Mouse (Mus musculus) right cerebral cortex, adult 18-20 months (tissue): ENCODE data around the gene Simc1.
"Not testable (repeated sequence)": the region's sequence is repeated elsewhere in the genome, so short reads cannot be mapped to it uniquely, and the experiment has no call there.

Experiments
- DNase-seq: peaks from one replicate; pipeline ENCODE4 v3.0.0; 2022; ENCODE audit warnings: mixed read lengths

Gene Simc1

GRCm38 (mm10) chr13:54503604-54504521, at the start of gene Simc1:
TSS of gene Simc1 (plus strand) at chr13:54503779.
- peak; percentile 61 for DNase-seq

- no peak for DNase-seq
Observed at GRCm38 (mm10) chr13:54457062-54457461, 46.5 kb upstream of the Simc1 start.

GRCm38 (mm10) chr13:54459282-54459681, 44.3 kb upstream of the Simc1 start:
- DNase-seq = no peak

GRCm38 (mm10) chr13:54468098-54469011, 35.2 kb upstream of the Simc1 start, which contains the start of gene Thoc3:
TSS of gene Thoc3 (minus strand) at chr13:54468849.
- peak; percentile 92 for DNase-seq

- DNase-seq = no peak
Observed at GRCm38 (mm10) chr13:54469012-54469354, 34.6 kb upstream of the Simc1 start.

GRCm38 (mm10) chr13:54471967-54472366, 31.6 kb upstream of the Simc1 start:
- DNase-seq = no peak

GRCm38 (mm10) chr13:54474996-54475395, 28.6 kb upstream of the Simc1 start:
- DNase-seq = no peak

- DNase-seq = no peak
Observed at GRCm38 (mm10) chr13:54475702-54476101, 27.9 kb upstream of the Simc1 start.

GRCm38 (mm10) chr13:54479286-54479685, 24.3 kb upstream of the Simc1 start:
- no peak for DNase-seq

GRCm38 (mm10) chr13:54481498-54481897, 22.1 kb upstream of the Simc1 start:
- no peak for DNase-seq

- DNase-seq = no peak
Observed at GRCm38 (mm10) chr13:54490411-54490810, 13.2 kb upstream of the Simc1 start.

- no peak for DNase-seq
Observed at GRCm38 (mm10) chr13:54491381-54491780, 12.2 kb upstream of the Simc1 start.

GRCm38 (mm10) chr13:54499551-54499950, 4.0 kb upstream of the Simc1 start:
- not testable (repeated sequence) for DNase-seq

GRCm38 (mm10) chr13:54501352-54501751, 2.2 kb upstream of the Simc1 start:
- DNase-seq = no peak

GRCm38 (mm10) chr13:54501957-54502690, 1.5 kb upstream of the Simc1 start:
- DNase-seq = no peak

- DNase-seq = no peak
Observed at GRCm38 (mm10) chr13:54503278-54503603, 338 bp upstream of the Simc1 start.

- DNase-seq = no peak
Observed at GRCm38 (mm10) chr13:54504611-54505260, 1.2 kb downstream of the Simc1 start.

- peak; percentile 10 for DNase-seq
Observed at GRCm38 (mm10) chr13:54505920-54506319, 2.3 kb downstream of the Simc1 start.

GRCm38 (mm10) chr13:54520221-54520620, 16.6 kb downstream of the Simc1 start:
- no peak for DNase-seq

- no peak for DNase-seq
Observed at GRCm38 (mm10) chr13:54521181-54521580, 17.6 kb downstream of the Simc1 start.

- DNase-seq = no peak
Observed at GRCm38 (mm10) chr13:54527140-54527539, 23.6 kb downstream of the Simc1 start.

- no peak for DNase-seq
Observed at GRCm38 (mm10) chr13:54532134-54532533, 28.6 kb downstream of the Simc1 start.
